Mouse (Mus musculus): ENCODE results near the gene Gpat2. TPM values are rescaled to one million over a fixed set of nuclear protein-coding genes. Genes with fewer than 3 reads are reported as not detected.

The Gpat2 gene
- polyA plus RNA-seq, 1 experiment from 2014 or later, result 0.40 TPM

DNA sequence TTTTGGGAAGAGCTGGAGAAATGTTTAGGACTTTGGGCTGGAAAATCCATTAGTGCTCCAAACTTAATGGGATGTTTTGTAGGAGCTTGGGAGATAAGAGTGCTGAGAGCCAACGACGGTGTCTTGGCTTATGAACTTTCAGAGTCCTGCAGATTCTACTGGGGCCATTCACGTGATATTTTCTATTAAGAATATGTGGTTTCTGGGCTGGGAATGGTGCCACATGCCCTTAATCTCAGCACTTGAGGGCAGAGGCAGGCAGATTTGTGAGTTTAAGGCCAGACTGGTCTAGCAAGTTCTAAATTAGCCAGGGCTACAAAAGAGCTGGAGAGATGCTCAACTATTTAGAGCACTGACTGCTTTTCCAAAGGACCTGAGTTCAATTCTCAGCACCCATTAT, 34.6 kb upstream of the Gpat2 start:
- no peak for ATAC-seq (replicated peaks; ENCODE audit: low FRiP score)
- H3K27me3 ChIP-seq (ENCODE audit: control insufficient read depth, insufficient read depth, low read length), result no peaks in the 10 kb centered on the region
- no peak overlapping the region for H3K9ac ChIP-seq (ENCODE audit: low read length)
- no peaks in the 10 kb centered on the region for H3K9me3 ChIP-seq (ENCODE audit: control insufficient read depth, low read length)
- no peaks in the 10 kb centered on the region for H3K36me3 ChIP-seq (ENCODE audit: control insufficient read depth, insufficient read depth, low read length)
- no peak for DNase-seq (ENCODE audit: low spot score)
- H3K4me1 ChIP-seq (replicated peaks; ENCODE audit: control insufficient read depth, insufficient read depth, low read length), result no peaks in the 10 kb centered on the region
- H3K4me3 ChIP-seq (ENCODE audit: low read depth, low read length), result no peak overlapping the region
- no peak overlapping the region for H3K27ac ChIP-seq (ENCODE audit: low read depth, low read length)
- WGBS, result 85% methylated on average over 3 of the region's 3 CpGs
- no peak overlapping the region for H3K4me2 ChIP-seq (ENCODE audit: low read depth, low read length, severe bottlenecking)

DNA sequence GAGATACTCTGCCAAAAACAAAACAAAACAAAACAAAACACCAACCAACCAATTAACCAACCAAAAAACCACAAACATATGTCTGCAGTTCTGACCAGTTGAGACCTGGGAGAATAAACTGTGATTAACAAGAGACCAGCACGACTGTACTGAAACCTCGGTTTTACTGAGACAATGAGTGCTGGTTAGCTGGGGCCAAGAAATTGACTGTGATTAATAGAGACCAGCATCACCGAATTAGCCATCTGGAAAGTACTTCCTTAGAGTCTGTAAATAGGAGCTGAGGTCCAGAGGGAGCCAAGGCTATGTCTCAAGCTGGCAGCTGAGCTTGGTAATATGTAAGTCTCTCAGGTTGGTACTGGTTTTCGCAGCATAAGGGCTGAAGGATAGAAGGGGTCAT, 34.2 kb upstream of the Gpat2 start:
- Histone ChIP-seq H3K36me3 (ENCODE audit: control insufficient read depth, insufficient read depth, low read length) (no peaks in the 10 kb centered on the region), H3K27me3 (ENCODE audit: control insufficient read depth, insufficient read depth, low read length) (no peaks in the 10 kb centered on the region), H3K4me1 (replicated peaks; ENCODE audit: control insufficient read depth, insufficient read depth, low read length) (no peaks in the 10 kb centered on the region), H3K27ac (ENCODE audit: low read depth, low read length) (no peak overlapping the region), H3K4me2 (ENCODE audit: low read depth, low read length, severe bottlenecking) (no peak overlapping the region), H3K4me3 (ENCODE audit: low read depth, low read length) (no peak overlapping the region), H3K9me3 (ENCODE audit: control insufficient read depth, low read length) (no peaks in the 10 kb centered on the region), H3K9ac (ENCODE audit: low read length) (no peak overlapping the region)
- WGBS, result 82% methylated on average over 4 of the region's 4 CpGs
- DNase-seq (ENCODE audit: low spot score) (no peak), ATAC-seq (replicated peaks; ENCODE audit: low FRiP score) (no peak)

- Histone ChIP-seq H3K27me3 (ENCODE audit: control insufficient read depth, insufficient read depth, low read length) (no peaks in the 10 kb centered on the region), H3K27ac (ENCODE audit: low read depth, low read length) (no peak overlapping the region), H3K4me2 (ENCODE audit: low read depth, low read length, severe bottlenecking) (no peak overlapping the region), H3K9ac (ENCODE audit: low read length) (no peak overlapping the region), H3K4me3 (ENCODE audit: low read depth, low read length) (no peak overlapping the region), H3K9me3 (ENCODE audit: control insufficient read depth, low read length) (no peaks in the 10 kb centered on the region), H3K4me1 (replicated peaks; ENCODE audit: control insufficient read depth, insufficient read depth, low read length) (no peaks in the 10 kb centered on the region), H3K36me3 (ENCODE audit: control insufficient read depth, insufficient read depth, low read length) (no peaks in the 10 kb centered on the region)
- ATAC-seq (replicated peaks; ENCODE audit: low FRiP score), result no peak
- WGBS, result 75% methylated on average over 3 of the region's 3 CpGs
- no peak for DNase-seq (ENCODE audit: low spot score)
Measured at GRCm38 (mm10) chr2:127391323-127391722, 33.7 kb upstream of the Gpat2 start.

- no peak overlapping the region for H3K4me3 ChIP-seq (ENCODE audit: low read depth, low read length)
- WGBS, result 82% methylated on average over 5 of the region's 5 CpGs
Measured at GRCm38 (mm10) chr2:127394606-127395161, 30.3 kb upstream of the Gpat2 start.

GRCm38 (mm10) chr2:127398738-127399137, 26.3 kb upstream of the Gpat2 start:
- Histone ChIP-seq H3K4me2 (ENCODE audit: low read depth, low read length, severe bottlenecking) (no peak overlapping the region), H3K9ac (ENCODE audit: low read length) (no peak overlapping the region), H3K4me1 (replicated peaks; ENCODE audit: control insufficient read depth, insufficient read depth, low read length) (no peaks in the 10 kb centered on the region), H3K4me3 (ENCODE audit: low read depth, low read length) (no peak overlapping the region), H3K9me3 (ENCODE audit: control insufficient read depth, low read length) (no peaks in the 10 kb centered on the region), H3K27me3 (ENCODE audit: control insufficient read depth, insufficient read depth, low read length) (no peaks in the 10 kb centered on the region), H3K36me3 (ENCODE audit: control insufficient read depth, insufficient read depth, low read length) (no peaks in the 10 kb centered on the region), H3K27ac (ENCODE audit: low read depth, low read length) (no peak overlapping the region)
- WGBS, result 95% methylated on average over 7 of the region's 7 CpGs
- ATAC-seq (replicated peaks; ENCODE audit: low FRiP score) (no peak), DNase-seq (ENCODE audit: low spot score) (no peak)

More at GRCm38 (mm10) chr2:127394606-127395161, 30.3 kb upstream of the Gpat2 start:
- H3K4me1 ChIP-seq (replicated peaks; ENCODE audit: control insufficient read depth, insufficient read depth, low read length), result no peaks in the 10 kb centered on the region
- no peaks in the 10 kb centered on the region for H3K27me3 ChIP-seq (ENCODE audit: control insufficient read depth, insufficient read depth, low read length)
- DNase-seq (ENCODE audit: low spot score) (no peak), ATAC-seq (replicated peaks; ENCODE audit: low FRiP score) (no peak)
- H3K9ac ChIP-seq (ENCODE audit: low read length), result no peak overlapping the region
- H3K4me2 ChIP-seq (ENCODE audit: low read depth, low read length, severe bottlenecking), result no peak overlapping the region
- H3K27ac ChIP-seq (ENCODE audit: low read depth, low read length), result no peak overlapping the region
- no peaks in the 10 kb centered on the region for H3K36me3 ChIP-seq (ENCODE audit: control insufficient read depth, insufficient read depth, low read length)
- no peaks in the 10 kb centered on the region for H3K9me3 ChIP-seq (ENCODE audit: control insufficient read depth, low read length)

- H3K4me3 ChIP-seq (ENCODE audit: low read depth, low read length), result no peak overlapping the region
- 95% methylated on average over 6 of the region's 6 CpGs for WGBS
- DNase-seq (ENCODE audit: low spot score) (no peak), ATAC-seq (replicated peaks; ENCODE audit: low FRiP score) (no peak)
- H3K4me1 ChIP-seq (replicated peaks; ENCODE audit: control insufficient read depth, insufficient read depth, low read length), result no peaks in the 10 kb centered on the region
- H3K27ac ChIP-seq (ENCODE audit: low read depth, low read length), result no peak overlapping the region
- H3K4me2 ChIP-seq (ENCODE audit: low read depth, low read length, severe bottlenecking), result no peak overlapping the region
- H3K27me3 ChIP-seq (ENCODE audit: control insufficient read depth, insufficient read depth, low read length), result no peaks in the 10 kb centered on the region
- no peak overlapping the region for H3K9ac ChIP-seq (ENCODE audit: low read length)
- no peaks in the 10 kb centered on the region for H3K36me3 ChIP-seq (ENCODE audit: control insufficient read depth, insufficient read depth, low read length)
- no peaks in the 10 kb centered on the region for H3K9me3 ChIP-seq (ENCODE audit: control insufficient read depth, low read length)
Measured at GRCm38 (mm10) chr2:127411126-127411525, 13.9 kb upstream of the Gpat2 start.

DNA sequence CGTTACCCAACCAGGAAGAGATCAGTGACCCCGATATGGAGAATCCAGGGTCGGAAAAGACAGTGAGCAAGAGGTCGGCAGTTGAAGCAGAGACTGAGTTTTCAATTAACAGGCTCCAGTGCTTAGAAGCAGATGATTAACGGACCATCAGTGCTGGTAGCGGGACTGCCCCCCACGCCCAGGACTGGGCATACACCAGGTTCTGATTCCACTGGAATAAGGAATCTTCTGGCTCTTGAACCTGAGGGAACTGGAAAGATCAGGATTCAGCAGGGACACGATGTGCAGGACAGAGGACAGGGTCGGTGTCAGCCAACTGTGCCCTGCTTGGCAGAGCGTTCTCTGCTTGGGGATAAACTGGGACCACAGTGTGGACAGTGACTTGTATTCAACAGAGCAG, 9.2 kb upstream of the Gpat2 start:
- WGBS, result 83% methylated on average over 10 of the region's 10 CpGs
- H3K36me3 ChIP-seq (ENCODE audit: control insufficient read depth, insufficient read depth, low read length), result no peaks in the 10 kb centered on the region
- H3K4me2 ChIP-seq (ENCODE audit: low read depth, low read length, severe bottlenecking), result no peak overlapping the region
- DNase-seq (ENCODE audit: low spot score) (no peak), ATAC-seq (replicated peaks; ENCODE audit: low FRiP score) (no peak)
- no peak overlapping the region for H3K27ac ChIP-seq (ENCODE audit: low read depth, low read length)
- no peaks in the 10 kb centered on the region for H3K4me1 ChIP-seq (replicated peaks; ENCODE audit: control insufficient read depth, insufficient read depth, low read length)
- H3K4me3 ChIP-seq (ENCODE audit: low read depth, low read length), result no peak overlapping the region
- H3K27me3 ChIP-seq (ENCODE audit: control insufficient read depth, insufficient read depth, low read length), result no peaks in the 10 kb centered on the region
- no peaks in the 10 kb centered on the region for H3K9me3 ChIP-seq (ENCODE audit: control insufficient read depth, low read length)
- no peak overlapping the region for H3K9ac ChIP-seq (ENCODE audit: low read length)

- ATAC-seq (replicated peaks; ENCODE audit: low FRiP score) (no peak), DNase-seq (ENCODE audit: low spot score) (no peak)
- no peaks in the 10 kb centered on the region for H3K9me3 ChIP-seq (ENCODE audit: control insufficient read depth, low read length)
- no peaks in the 10 kb centered on the region for H3K4me1 ChIP-seq (replicated peaks; ENCODE audit: control insufficient read depth, insufficient read depth, low read length)
- 61% methylated on average over 3 of the region's 3 CpGs for WGBS
- H3K27ac ChIP-seq (ENCODE audit: low read depth, low read length), result no peak overlapping the region
- no peaks in the 10 kb centered on the region for H3K36me3 ChIP-seq (ENCODE audit: control insufficient read depth, insufficient read depth, low read length)
- no peak overlapping the region for H3K4me2 ChIP-seq (ENCODE audit: low read depth, low read length, severe bottlenecking)
- H3K27me3 ChIP-seq (ENCODE audit: control insufficient read depth, insufficient read depth, low read length), result no peaks in the 10 kb centered on the region
- H3K4me3 ChIP-seq (ENCODE audit: low read depth, low read length), result no peak overlapping the region
- no peak overlapping the region for H3K9ac ChIP-seq (ENCODE audit: low read length)
Measured at GRCm38 (mm10) chr2:127416706-127417105, 8.3 kb upstream of the Gpat2 start.

GRCm38 (mm10) chr2:127418266-127418970, 6.6 kb upstream of the Gpat2 start:
- 73% methylated on average over 10 of the region's 10 CpGs for WGBS
- Histone ChIP-seq H3K27me3 (ENCODE audit: control insufficient read depth, insufficient read depth, low read length) (no peaks in the 10 kb centered on the region), H3K27ac (ENCODE audit: low read depth, low read length) (no peak overlapping the region), H3K9me3 (ENCODE audit: control insufficient read depth, low read length) (no peaks in the 10 kb centered on the region), H3K9ac (ENCODE audit: low read length) (no peak overlapping the region), H3K36me3 (ENCODE audit: control insufficient read depth, insufficient read depth, low read length) (no peaks in the 10 kb centered on the region), H3K4me2 (ENCODE audit: low read depth, low read length, severe bottlenecking) (no peak overlapping the region), H3K4me3 (ENCODE audit: low read depth, low read length) (no peak overlapping the region), H3K4me1 (replicated peaks; ENCODE audit: control insufficient read depth, insufficient read depth, low read length) (no peaks in the 10 kb centered on the region)
- DNase-seq (ENCODE audit: low spot score), result no peak
- no peak for ATAC-seq (replicated peaks; ENCODE audit: low FRiP score)

Data from forebrain, embryonic 11.5 days (tissue).